Mouse (Mus musculus): ENCODE results near the gene Pfkfb2. TPM values are rescaled to one million over a fixed set of nuclear protein-coding genes. Genes with fewer than 3 reads are reported as not detected.

Gene Pfkfb2
- polyA plus RNA-seq, 1 experiment: 15.0 TPM

GRCm38 (mm10) chr1:130739636-130740035 lies 10.6 kb upstream of the Pfkfb2 start:
- TF ChIP-seq CTCF (IDR thresholded peaks at IDR 0.05; ENCODE audit: low read depth, low read length): no peak
- TF ChIP-seq POLR2A (IDR thresholded peaks at IDR 0.05; ENCODE audit: borderline replicate concordance, low read depth, low read length): no peak
- no peak overlapping the region for H3K27ac ChIP-seq (ENCODE audit: insufficient read depth, low read depth, low read length)
- H3K4me1 ChIP-seq (ENCODE audit: control insufficient read depth, insufficient read depth, low read length): no peaks in the 10 kb centered on the region; the same call in 1 of the 2 replicates
- no peak overlapping the region for H3K4me3 ChIP-seq (ENCODE audit: insufficient read depth, low read length)

DNA sequence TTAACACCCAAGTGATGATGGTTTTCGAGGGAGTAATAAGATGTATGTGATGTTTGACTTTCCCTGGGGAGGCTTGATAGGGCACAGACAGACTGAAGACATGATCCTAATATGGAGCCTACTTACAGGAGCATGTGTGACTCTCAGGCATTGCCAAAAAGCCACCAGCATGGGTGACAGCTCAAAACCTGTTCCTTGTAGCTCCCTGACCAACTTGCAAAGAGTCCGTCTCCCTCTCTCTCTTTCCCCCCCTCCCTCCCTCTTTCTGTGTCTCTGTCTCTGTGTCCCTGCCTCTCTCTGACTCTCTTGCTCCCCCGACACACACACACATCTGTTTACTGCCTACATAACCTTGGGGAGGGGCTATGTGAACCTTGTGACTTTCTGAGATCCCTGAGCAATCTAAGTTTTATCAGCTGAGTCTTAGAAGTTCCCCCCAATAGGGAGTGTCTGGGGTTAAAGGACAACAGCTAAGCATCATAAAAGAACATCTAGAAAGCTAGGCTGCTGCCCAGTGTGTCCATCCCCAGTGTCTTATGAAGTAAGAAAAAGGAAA lies 9.6 kb upstream of the Pfkfb2 start:
- Histone ChIP-seq H3K27ac (ENCODE audit: insufficient read depth, low read depth, low read length) (no peak overlapping the region), H3K4me3 (ENCODE audit: insufficient read depth, low read length) (no peak overlapping the region), H3K4me1 (ENCODE audit: control insufficient read depth, insufficient read depth, low read length) (no peaks in the 10 kb centered on the region; the same call in 1 of the 2 replicates)
- TF ChIP-seq POLR2A (IDR thresholded peaks at IDR 0.05; ENCODE audit: borderline replicate concordance, low read depth, low read length) (no peak), CTCF (IDR thresholded peaks at IDR 0.05; ENCODE audit: low read depth, low read length) (no peak)

- TF ChIP-seq POLR2A (IDR thresholded peaks at IDR 0.05; ENCODE audit: borderline replicate concordance, low read depth, low read length): no peak
- TF ChIP-seq CTCF (IDR thresholded peaks at IDR 0.05; ENCODE audit: low read depth, low read length): no peak
- H3K4me1 ChIP-seq (ENCODE audit: control insufficient read depth, insufficient read depth, low read length): no peaks in the 10 kb centered on the region; the same call in 1 of the 2 replicates
- H3K27ac ChIP-seq (ENCODE audit: insufficient read depth, low read depth, low read length): no peak overlapping the region
- H3K4me3 ChIP-seq (ENCODE audit: insufficient read depth, low read length): no peak overlapping the region
Observed at GRCm38 (mm10) chr1:130737916-130738315, 8.9 kb upstream of the Pfkfb2 start.

GRCm38 (mm10) chr1:130737411-130737881 lies 8.4 kb upstream of the Pfkfb2 start:
- no peak overlapping the region for H3K4me3 ChIP-seq (ENCODE audit: insufficient read depth, low read length)
- no peaks in the 10 kb centered on the region; the same call in 1 of the 2 replicates for H3K4me1 ChIP-seq (ENCODE audit: control insufficient read depth, insufficient read depth, low read length)

DNA sequence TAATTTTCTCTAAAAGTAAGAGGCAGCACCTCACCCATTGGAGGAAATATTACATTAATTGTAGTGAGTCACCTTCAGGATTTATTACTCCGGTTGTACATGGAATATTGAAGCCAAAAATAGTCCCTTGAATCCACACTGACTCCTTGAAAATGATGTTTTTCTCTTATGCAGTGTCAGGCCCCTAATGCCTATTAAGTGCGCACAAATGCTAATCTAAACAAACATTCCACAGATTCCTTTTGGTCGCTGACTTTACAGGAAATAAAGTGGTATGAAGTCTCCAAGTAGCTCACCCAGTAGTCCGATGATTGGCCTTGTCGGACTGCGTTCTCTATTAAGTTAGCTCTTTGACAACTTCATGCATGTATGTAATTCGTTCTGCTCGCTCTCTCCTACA lies 5.8 kb upstream of the Pfkfb2 start:
- Histone ChIP-seq H3K27ac (ENCODE audit: insufficient read depth, low read depth, low read length) (no peak overlapping the region), H3K4me1 (ENCODE audit: control insufficient read depth, insufficient read depth, low read length) (no peaks in the 10 kb centered on the region), H3K4me3 (ENCODE audit: insufficient read depth, low read length) (no peak overlapping the region)
- TF ChIP-seq CTCF (IDR thresholded peaks at IDR 0.05; ENCODE audit: low read depth, low read length) (no peak), POLR2A (IDR thresholded peaks at IDR 0.05; ENCODE audit: borderline replicate concordance, low read depth, low read length) (no peak)

More at GRCm38 (mm10) chr1:130737411-130737881, 8.4 kb upstream of the Pfkfb2 start:
- no peak overlapping the region for H3K27ac ChIP-seq (ENCODE audit: insufficient read depth, low read depth, low read length)
- TF ChIP-seq POLR2A (IDR thresholded peaks at IDR 0.05; ENCODE audit: borderline replicate concordance, low read depth, low read length): no peak
- no peak for TF ChIP-seq CTCF (IDR thresholded peaks at IDR 0.05; ENCODE audit: low read depth, low read length)

DNA sequence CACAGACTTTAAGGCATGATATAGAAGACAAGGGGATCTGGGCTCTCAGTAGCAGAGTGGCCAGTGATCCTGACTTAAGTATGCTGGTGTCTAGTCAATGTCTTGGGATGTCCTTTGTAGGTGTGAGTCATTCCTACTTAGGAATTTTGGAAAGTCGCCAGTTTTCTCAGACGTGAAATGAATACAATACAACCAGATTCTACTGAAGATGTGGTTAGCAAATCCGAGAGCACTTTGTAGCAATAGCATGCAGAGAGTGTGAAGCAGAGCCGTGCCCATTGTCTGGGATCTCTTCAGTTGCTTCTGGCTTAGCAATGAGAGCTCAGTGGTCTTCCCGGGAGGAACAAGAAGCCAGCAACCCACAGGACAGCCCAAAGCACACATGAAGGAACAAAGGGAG lies 5.4 kb upstream of the Pfkfb2 start:
- Histone ChIP-seq H3K27ac (ENCODE audit: insufficient read depth, low read depth, low read length) (no peak overlapping the region), H3K4me1 (ENCODE audit: control insufficient read depth, insufficient read depth, low read length) (no peaks in the 10 kb centered on the region), H3K4me3 (ENCODE audit: insufficient read depth, low read length) (no peak overlapping the region)
- no peak for TF ChIP-seq CTCF (IDR thresholded peaks at IDR 0.05; ENCODE audit: low read depth, low read length)
- TF ChIP-seq POLR2A (IDR thresholded peaks at IDR 0.05; ENCODE audit: borderline replicate concordance, low read depth, low read length): no peak

DNA sequence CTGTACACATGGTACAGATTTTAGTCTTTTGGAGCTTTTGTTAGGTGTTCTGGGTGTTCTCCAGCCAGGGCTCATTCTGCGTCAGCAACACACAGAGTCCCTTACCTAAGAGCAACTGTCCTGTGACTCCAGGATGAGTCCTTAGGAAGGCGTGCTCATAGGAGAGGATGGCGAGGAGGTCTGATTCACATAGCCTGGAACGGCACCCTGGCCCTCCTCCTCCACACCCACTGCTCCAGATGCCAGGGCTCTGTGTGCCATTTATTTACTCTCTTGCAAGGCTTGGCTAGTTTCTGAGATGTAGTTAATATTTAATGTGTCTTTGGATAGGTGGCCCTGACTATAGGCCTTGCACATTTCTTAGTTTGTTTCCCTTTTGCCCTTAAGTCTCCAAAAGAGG lies 4.6 kb upstream of the Pfkfb2 start:
- no peak for TF ChIP-seq CTCF (IDR thresholded peaks at IDR 0.05; ENCODE audit: low read depth, low read length)
- TF ChIP-seq POLR2A (IDR thresholded peaks at IDR 0.05; ENCODE audit: borderline replicate concordance, low read depth, low read length): no peak
- Histone ChIP-seq H3K4me3 (ENCODE audit: insufficient read depth, low read length) (no peak overlapping the region), H3K4me1 (ENCODE audit: control insufficient read depth, insufficient read depth, low read length) (no peaks in the 10 kb centered on the region), H3K27ac (ENCODE audit: insufficient read depth, low read depth, low read length) (no peak overlapping the region)

- TF ChIP-seq POLR2A (IDR thresholded peaks at IDR 0.05; ENCODE audit: borderline replicate concordance, low read depth, low read length) (no peak), CTCF (IDR thresholded peaks at IDR 0.05; ENCODE audit: low read depth, low read length) (no peak)
- Histone ChIP-seq H3K4me1 (ENCODE audit: control insufficient read depth, insufficient read depth, low read length) (no peaks in the 10 kb centered on the region), H3K4me3 (ENCODE audit: insufficient read depth, low read length) (no peak overlapping the region), H3K27ac (ENCODE audit: insufficient read depth, low read depth, low read length) (no peak overlapping the region)
Observed at GRCm38 (mm10) chr1:130732706-130733658, 3.9 kb upstream of the Pfkfb2 start.

DNA sequence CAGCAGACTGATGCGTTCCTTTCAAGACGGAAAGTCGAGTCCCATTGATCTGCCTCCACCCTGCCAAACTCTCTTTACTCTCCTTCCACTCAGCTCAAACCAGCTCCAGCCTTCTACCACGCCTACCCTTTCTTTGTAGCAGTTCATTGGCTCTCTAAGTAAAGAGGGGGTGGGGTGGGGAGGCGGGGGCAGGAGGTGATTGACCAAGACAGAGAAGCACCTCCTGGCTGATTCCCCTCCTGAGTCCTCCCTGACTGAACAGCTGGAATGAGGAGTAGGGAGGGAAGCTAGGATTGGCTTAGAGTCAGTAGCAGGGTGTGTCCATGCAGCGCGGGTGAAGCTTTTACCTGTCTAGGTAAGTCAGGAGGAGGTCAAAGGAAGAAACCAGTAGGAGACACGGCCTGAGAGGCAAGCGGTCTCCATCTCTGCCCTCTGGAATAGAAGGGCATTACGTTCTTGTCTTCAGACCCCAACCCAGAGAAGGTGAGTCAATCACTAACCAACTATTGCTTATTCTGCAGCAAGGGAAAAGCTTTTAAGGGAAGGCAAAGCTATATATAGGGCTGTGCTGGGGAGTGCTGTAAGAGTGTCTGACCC lies 2.8 kb upstream of the Pfkfb2 start, which contains the start of gene AA986860:
AA986860 (plus strand) TSS at position 236 of the 597 bp plus-strand sequence.
- no peak within 1 kb of the TSS for H3K27ac ChIP-seq (ENCODE audit: insufficient read depth, low read depth, low read length)
- H3K4me3 ChIP-seq (ENCODE audit: insufficient read depth, low read length): no peak within 1 kb of the TSS
- H3K4me1 ChIP-seq (ENCODE audit: control insufficient read depth, insufficient read depth, low read length): no peaks in the 10 kb centered on the region

More for the DNA sequence above, 2.8 kb upstream of the Pfkfb2 start, which contains the start of gene AA986860:
- TF ChIP-seq CTCF (IDR thresholded peaks at IDR 0.05; ENCODE audit: low read depth, low read length): no peak
- no peak for TF ChIP-seq POLR2A (IDR thresholded peaks at IDR 0.05; ENCODE audit: borderline replicate concordance, low read depth, low read length)

All from bone marrow macrophage, adult 2 months (primary cell).